In genomic region chr19:34729505-34729904, GRCm38 (mm10) we compare ENCODE assay signal across 25 mouse cellular contexts. TPM values are rescaled to one million over a fixed set of nuclear protein-coding genes. Genes with fewer than 3 reads are reported as not detected.
DNase-seq lines count a peak whose midpoint lies in the region; ATAC-seq and TF ChIP-seq lines count a peak whose summit lies in the region.
"Had no signal": no experiment of that assay in that cellular context is flagged by ENCODE, and none has a peak within 500 bp of the region (broad histone marks: within the 10 kb centered on the region; RNA-seq: fewer than 3 reads in every experiment).

No protein-coding gene starts in this region.

- intact Hi-C loops in left cerebral cortex, adult 2 months (cut with DNase I), result no loop called here

- 11% methylated on average over 3 of the region's 3 CpGs for WGBS in macrophage (ENCODE audit: missing documents)

- peak overlapping the region; percentile 58 for H3K27ac ChIP-seq in bone marrow macrophage, adult 2 months (ENCODE audit: insufficient read depth, low read depth, low read length)
- peak overlapping the region; percentile 2; the same call in 1 of the 2 replicates for H3K27ac ChIP-seq in macrophage
- no peak overlapping the region for H3K27ac ChIP-seq in left cerebral cortex, adult 2 months
- H3K27ac ChIP-seq: embryonic facial prominence, embryonic 10.5 days; embryonic facial prominence, embryonic 12.5 days; forebrain, embryonic 10.5 days; forebrain, embryonic 12.5 days had no signal

- TF ChIP-seq POLR2A in bone marrow macrophage, adult 2 months (IDR thresholded peaks at IDR 0.05; ENCODE audit: borderline replicate concordance, low read depth, low read length), result no peak

- no peaks in the 10 kb centered on the region for H3K36me3 ChIP-seq in macrophage (ENCODE audit: inconsistent target)
- H3K36me3 ChIP-seq: embryonic facial prominence, embryonic 10.5 days; embryonic facial prominence, embryonic 12.5 days; forebrain, embryonic 10.5 days; forebrain, embryonic 12.5 days; G1E had no signal

- DNase-seq in 416B (ENCODE audit: low read depth), result peak; percentile 44
- no peak for DNase-seq in right cerebral cortex, postnatal 36 days (ENCODE audit: low spot score in 2 of 2)
- DNase-seq in left cerebral cortex, adult 2 months (ENCODE audit: extremely low spot score in 1 of 2, low spot score in 2 of 2), result no peak
- no peak for DNase-seq in Muller cell, postnatal 12 days (ENCODE audit: inconsistent ontology term)
- DNase-seq: adrenal gland, adult 2 months; adrenal gland, postnatal 10 days; adrenal gland, postnatal 25 days; B cell, adult 2 months; cerebellum, adult 11-12 months; cerebellum, adult 2 months; cerebellum, adult 9-10 months; cerebellum, postnatal 10 days; cerebellum, postnatal 25 days had no signal

- no peak overlapping the region for H3K4me3 ChIP-seq in bone marrow macrophage, adult 2 months (ENCODE audit: insufficient read depth, low read length)
- H3K4me3 ChIP-seq in macrophage (ENCODE audit: inconsistent target), result no peak overlapping the region
- no peak overlapping the region for H3K4me3 ChIP-seq in left cerebral cortex, adult 2 months
- H3K4me3 ChIP-seq: embryonic facial prominence, embryonic 10.5 days; embryonic facial prominence, embryonic 12.5 days; erythroblast, embryonic 14.5 days; forebrain, embryonic 10.5 days; forebrain, embryonic 12.5 days had no signal

- no peak for TF ChIP-seq CTCF in bone marrow macrophage, adult 2 months (IDR thresholded peaks at IDR 0.05; ENCODE audit: low read depth, low read length)
- no peak for TF ChIP-seq CTCF in left cerebral cortex, adult 2 months (IDR thresholded peaks at IDR 0.05)

- H3K4me1 ChIP-seq in bone marrow macrophage, adult 2 months (ENCODE audit: control insufficient read depth, insufficient read depth, low read length), result peaks cover 41% of the 10 kb centered on the region
- H3K4me1 ChIP-seq: embryonic facial prominence, embryonic 10.5 days; forebrain, embryonic 10.5 days; forebrain, embryonic 12.5 days had no signal

- no peaks in the 10 kb centered on the region for H3K79me2 ChIP-seq in macrophage (ENCODE audit: inconsistent target)

- ATAC-seq in granulocyte monocyte progenitor cell, adult 5-6 weeks (replicated peaks; ENCODE audit: poor library complexity, severe bottlenecking), result 0 out of 2 replicates have a peak, but pooled peaks have one; percentile 32
- ATAC-seq: CD4-positive, CD25-positive, alpha-beta regulatory T cell, adult 4 months; forebrain, embryonic 14.5 days; forebrain, embryonic 16.5 days had no signal

RNA-seq across cellular contexts. Expression of gene Slc16a12, which starts 17.6 kb away (rescaled TPM):
- 0.27 TPM in 1 of 2 replicates, not detected in the other for polyA plus RNA-seq in bone marrow macrophage, adult 2 months (2012; ENCODE audit: insufficient read depth, insufficient read length, missing spikeins)
- not detected in 2 replicates for total RNA-seq in granulocyte monocyte progenitor cell, adult 5-6 weeks (2014; fragmentation: Nextera tagmentation)
- total RNA-seq in granulocyte monocyte progenitor cell, adult 5-6 weeks (2017), result 0.10 and 0.17 TPM in 2 replicates
- total RNA-seq in macrophage (2018; cell fraction: chromatin; rRNA removed), result not detected
- under 1 TPM in 10 of 26 experiments, not detected in 16; 0.03 to 0.12 (median 0.05) TPM for total RNA-seq in macrophage (2018; cell fraction: cytosol; rRNA removed)
- not detected for total RNA-seq in macrophage (2018; cell fraction: nucleus; rRNA removed)
- 0.16 to 0.21 TPM in 2 of 3 replicates, not detected in the other for polyA plus RNA-seq in macrophage (2018)
- total RNA-seq in left cerebral cortex, adult 2 months (2021), result 1 to 10 TPM; 1.8 to 3.5 TPM
- polyA plus RNA-seq: CD4-positive, CD25-positive, alpha-beta regulatory T cell, adult 4 months; erythroblast, embryonic 14.5 days; G1E had no signal
